23 mouse cellular contexts compared by ENCODE assay signal in the genomic region with DNA sequence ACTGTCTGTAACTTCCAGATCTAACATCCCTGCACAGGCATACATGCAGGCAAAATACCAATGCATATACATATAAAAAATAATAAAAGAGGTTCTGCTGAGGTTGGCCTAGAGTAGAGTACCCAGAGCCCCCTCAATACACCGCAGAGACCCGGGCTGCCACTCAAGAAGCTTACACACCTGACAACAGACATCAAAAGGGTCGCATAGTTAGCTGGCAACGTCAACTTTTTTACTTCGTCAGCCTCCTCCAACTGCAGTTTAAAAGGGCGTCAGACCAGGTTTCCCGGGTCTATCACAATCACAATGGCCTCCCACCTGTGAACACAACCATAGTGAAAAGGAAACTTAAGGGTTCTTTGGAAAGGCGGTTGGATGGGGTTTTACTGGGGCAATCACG. TPM values are rescaled to one million over a fixed set of nuclear protein-coding genes. Genes with fewer than 3 reads are reported as not detected.
A peak's percentile ranks its signal among the peaks of the same experiment; 100 is the strongest.
DNase-seq lines count a peak whose midpoint lies in the region; ATAC-seq and TF ChIP-seq lines count a peak whose summit lies in the region.
"Had no signal": no experiment of that assay in that cellular context is flagged by ENCODE, and none has a peak within 500 bp of the region (broad histone marks: within the 10 kb centered on the region; RNA-seq: fewer than 3 reads in every experiment).

No protein-coding gene starts in this region.

- H3K4me3 ChIP-seq in gastrocnemius, adult 2 months: no peak overlapping the region
- H3K4me3 ChIP-seq in thymus, adult 2 months (ENCODE audit: control insufficient read depth, insufficient read depth, low read length): no peak overlapping the region
- H3K4me3 ChIP-seq in lung, postnatal 0 days (ENCODE audit: low read depth, low read length): no peak overlapping the region
- no peak overlapping the region for H3K4me3 ChIP-seq in midbrain, postnatal 0 days (ENCODE audit: low read depth, low read length)
- H3K4me3 ChIP-seq: embryonic facial prominence, embryonic 10.5 days; heart, embryonic 13.5 days; hindbrain, embryonic 12.5 days had no signal

- no peak for TF ChIP-seq CTCF in gastrocnemius, adult 2 months (IDR thresholded peaks at IDR 0.05)
- TF ChIP-seq CTCF in thymus, adult 2 months (IDR thresholded peaks at IDR 0.05; ENCODE audit: borderline replicate concordance, control insufficient read depth, extremely low read depth, insufficient read depth, low read length, poor library complexity): no peak
- TF ChIP-seq CTCF in lung, postnatal 0 days (IDR thresholded peaks at IDR 0.05): no peak
- no peak for TF ChIP-seq CTCF in midbrain, postnatal 0 days (IDR thresholded peaks at IDR 0.05)

- TF ChIP-seq POLR2A in thymus, adult 2 months (IDR thresholded peaks at IDR 0.05; ENCODE audit: control insufficient read depth, extremely low read depth, insufficient read depth, low read length, poor library complexity): no peak

- no peak overlapping the region for H3K9ac ChIP-seq in lung, postnatal 0 days (replicated peaks; ENCODE audit: low read depth)
- H3K9ac ChIP-seq in midbrain, postnatal 0 days (replicated peaks; ENCODE audit: low read length, poor library complexity, severe bottlenecking): no peak overlapping the region
- H3K9ac ChIP-seq: heart, embryonic 13.5 days; hindbrain, embryonic 12.5 days had no signal

- TF ChIP-seq EP300 in lung, postnatal 0 days (IDR thresholded peaks at IDR 0.05): no peak

- intact Hi-C loops in gastrocnemius, adult 2 months (cut with DNase I): no loop called here

- peak overlapping the region; percentile 87 for H3K27ac ChIP-seq in gastrocnemius, adult 2 months
- no peak overlapping the region for H3K27ac ChIP-seq in thymus, adult 2 months (ENCODE audit: control insufficient read depth, insufficient read depth, low read length)
- H3K27ac ChIP-seq in lung, postnatal 0 days (ENCODE audit: low read length): no peak overlapping the region
- H3K27ac ChIP-seq in midbrain, postnatal 0 days (ENCODE audit: low read depth, low read length): no peak overlapping the region
- H3K27ac ChIP-seq: embryonic facial prominence, embryonic 10.5 days; heart, embryonic 13.5 days; hindbrain, embryonic 12.5 days had no signal

- 78% methylated on average over 9 of the region's 9 CpGs for WGBS in thymus, adult 2 months
- 72% methylated on average over 9 of the region's 9 CpGs for WGBS in lung, postnatal 0 days
- WGBS in midbrain, postnatal 0 days: 86% methylated on average over 9 of the region's 9 CpGs

- H3K4me1 ChIP-seq in thymus, adult 2 months (replicated peaks; ENCODE audit: control insufficient read depth, insufficient read depth, low read length): peaks cover 33% of the 10 kb centered on the region
- H3K4me1 ChIP-seq in lung, postnatal 0 days (ENCODE audit: insufficient read depth, low read depth, low read length): peaks cover 4% of the 10 kb centered on the region; the same call in 1 of the 2 replicates
- H3K4me1 ChIP-seq in midbrain, postnatal 0 days (ENCODE audit: insufficient read depth, low read length): no peaks in the 10 kb centered on the region
- H3K4me1 ChIP-seq: embryonic facial prominence, embryonic 10.5 days; hindbrain, embryonic 12.5 days had no signal

- no peaks in the 10 kb centered on the region; the same call in 1 of the 2 replicates for H3K36me3 ChIP-seq in thymus, adult 2 months (ENCODE audit: control insufficient read depth, insufficient read depth, low read length)
- 0 out of 2 replicates have a peak, but pooled peaks cover 3% of the 10 kb centered on the region for H3K36me3 ChIP-seq in lung, postnatal 0 days (ENCODE audit: insufficient read depth, low read length)
- peaks cover 21% of the 10 kb centered on the region for H3K36me3 ChIP-seq in midbrain, postnatal 0 days (ENCODE audit: insufficient read depth, low read length)
- H3K36me3 ChIP-seq: G1E had no signal

- no peak overlapping the region for H3K4me2 ChIP-seq in lung, postnatal 0 days (replicated peaks; ENCODE audit: low read depth, low read length)
- H3K4me2 ChIP-seq in midbrain, postnatal 0 days (ENCODE audit: low read depth, low read length, poor library complexity, severe bottlenecking): no peak overlapping the region
- H3K4me2 ChIP-seq: heart, embryonic 13.5 days; hindbrain, embryonic 12.5 days had no signal

- peak; percentile 7 for DNase-seq in gastrocnemius, adult 2 months
- no peak for DNase-seq in gastrocnemius, postnatal 10 days
- DNase-seq in thymus, adult 2 months: peak; percentile 42
- peak; percentile 54 for DNase-seq in thymus, postnatal 25 days
- no peak for DNase-seq in frontal cortex, postnatal 10 days (ENCODE audit: low spot score in 2 of 2)
- no peak for DNase-seq in lung, postnatal 0 days (ENCODE audit: low spot score)
- DNase-seq in midbrain, postnatal 0 days (ENCODE audit: low spot score): no peak
- DNase-seq: adrenal gland, adult 8-10 months; adrenal gland, postnatal 36 days; cerebellum, adult 2 months; cerebellum, postnatal 10 days; heart, postnatal 4 days had no signal

- ATAC-seq in lung, postnatal 0 days: no peak
- ATAC-seq in midbrain, postnatal 0 days (ENCODE audit: low FRiP score): no peak
- ATAC-seq: forebrain, embryonic 14.5 days; hindbrain, embryonic 16.5 days had no signal

- H3K27me3 ChIP-seq in thymus, adult 2 months (ENCODE audit: control insufficient read depth, insufficient read depth, low read length): no peaks in the 10 kb centered on the region
- no peaks in the 10 kb centered on the region for H3K27me3 ChIP-seq in lung, postnatal 0 days (replicated peaks; ENCODE audit: insufficient read depth, low read length)
- H3K27me3 ChIP-seq in midbrain, postnatal 0 days (ENCODE audit: insufficient read depth, low read length): no peaks in the 10 kb centered on the region
- H3K27me3 ChIP-seq: heart, embryonic 13.5 days; hindbrain, embryonic 12.5 days had no signal

- no peaks in the 10 kb centered on the region for H3K9me3 ChIP-seq in lung, postnatal 0 days (ENCODE audit: low read length)
- H3K9me3 ChIP-seq in midbrain, postnatal 0 days (ENCODE audit: low read length): no peaks in the 10 kb centered on the region
- H3K9me3 ChIP-seq: embryonic facial prominence, embryonic 10.5 days; G1E; heart, embryonic 13.5 days; hindbrain, embryonic 12.5 days had no signal

RNA-seq across cellular contexts. Expression of a gene that starts 2.4 kb away (rescaled TPM):
- total RNA-seq in gastrocnemius, adult 2 months (2021): not detected
- total RNA-seq in gastrocnemius, postnatal 10 days (2021): under 1 TPM in 1 of 2 experiments, not detected in 1; 0.36 TPM
- 82.1 and 85.2 TPM in 2 replicates for polyA plus RNA-seq in thymus, adult 2 months (2012; rRNA removed)
- 1.6 and 1.9 TPM in 2 replicates for polyA plus RNA-seq in lung, postnatal 0 days (2015; fragmentation: Nextera tagmentation; extraction: Ambion mirVana)
- total RNA-seq in midbrain, postnatal 0 days (2014; rRNA removed): not detected in 2 replicates
- polyA plus RNA-seq in midbrain, postnatal 0 days (2015; fragmentation: Nextera tagmentation; extraction: Ambion mirVana): 1.5 and 2.2 TPM in 2 replicates
- total RNA-seq: gastrocnemius, postnatal 25 days had no signal
- polyA plus RNA-seq: G1E had no signal

RNA-seq across cellular contexts. Expression of a gene that starts 9.9 kb away (rescaled TPM):
- 1 to 10 TPM in 1 of 2 experiments, under 1 TPM in 1; 0.75 to 2.1 TPM for total RNA-seq in gastrocnemius, adult 2 months (2021)
- total RNA-seq in gastrocnemius, postnatal 10 days (2021): under 1 TPM; 0.31 to 0.93 TPM
- polyA plus RNA-seq in thymus, adult 2 months (2012; rRNA removed): 68.9 and 81.3 TPM in 2 replicates
- 4.9 and 5.2 TPM in 2 replicates for polyA plus RNA-seq in lung, postnatal 0 days (2015; fragmentation: Nextera tagmentation; extraction: Ambion mirVana)
- 0.66 and 1.4 TPM in 2 replicates for total RNA-seq in midbrain, postnatal 0 days (2014; rRNA removed)
- 0.54 and 0.78 TPM in 2 replicates for polyA plus RNA-seq in midbrain, postnatal 0 days (2015; fragmentation: Nextera tagmentation; extraction: Ambion mirVana)
- total RNA-seq: heart, adult 8-10 months had no signal
- polyA plus RNA-seq: hindbrain, embryonic 16.5 days had no signal

RNA-seq across cellular contexts. Expression of a gene that starts 30.8 kb away (rescaled TPM):
- total RNA-seq in gastrocnemius, adult 2 months (2021): 10 to 100 TPM; 75.7 to 81.5 TPM
- total RNA-seq in gastrocnemius, postnatal 10 days (2021): 10 to 100 TPM; 87.9 to 96.0 TPM
- 65.6 and 68.4 TPM in 2 replicates for polyA plus RNA-seq in thymus, adult 2 months (2012; rRNA removed)
- polyA plus RNA-seq in lung, postnatal 0 days (2015; fragmentation: Nextera tagmentation; extraction: Ambion mirVana): 155 and 166 TPM in 2 replicates
- 84.8 and 105 TPM in 2 replicates for total RNA-seq in midbrain, postnatal 0 days (2014; rRNA removed)
- 111 and 112 TPM in 2 replicates for polyA plus RNA-seq in midbrain, postnatal 0 days (2015; fragmentation: Nextera tagmentation; extraction: Ambion mirVana)

RNA-seq across cellular contexts. Expression of a gene that starts 31.1 kb away (rescaled TPM):
- total RNA-seq in gastrocnemius, adult 2 months (2021): 1 to 10 TPM in 1 of 2 experiments, under 1 TPM in 1; 0.92 to 2.0 TPM
- total RNA-seq in gastrocnemius, postnatal 10 days (2021): 1 to 10 TPM; 3.1 to 3.8 TPM
- 9.5 and 10.8 TPM in 2 replicates for polyA plus RNA-seq in thymus, adult 2 months (2012; rRNA removed)
- polyA plus RNA-seq in lung, postnatal 0 days (2015; fragmentation: Nextera tagmentation; extraction: Ambion mirVana): 6.8 TPM in 2 replicates
- 52.5 and 57.2 TPM in 2 replicates for total RNA-seq in midbrain, postnatal 0 days (2014; rRNA removed)
- polyA plus RNA-seq in midbrain, postnatal 0 days (2015; fragmentation: Nextera tagmentation; extraction: Ambion mirVana): 31.1 and 32.2 TPM in 2 replicates

RNA-seq across cellular contexts. Expression of a gene that starts 35.7 kb away (rescaled TPM):
- not detected for total RNA-seq in gastrocnemius, adult 2 months (2021)
- not detected for total RNA-seq in gastrocnemius, postnatal 10 days (2021)
- 2.4 and 3.5 TPM in 2 replicates for polyA plus RNA-seq in thymus, adult 2 months (2012; rRNA removed)
- polyA plus RNA-seq in lung, postnatal 0 days (2015; fragmentation: Nextera tagmentation; extraction: Ambion mirVana): 2.1 and 2.5 TPM in 2 replicates
- 1.9 TPM in 1 of 2 replicates, not detected in the other for total RNA-seq in midbrain, postnatal 0 days (2014; rRNA removed)
- not detected in 2 replicates for polyA plus RNA-seq in midbrain, postnatal 0 days (2015; fragmentation: Nextera tagmentation; extraction: Ambion mirVana)
- total RNA-seq: gastrocnemius, postnatal 25 days; granulocyte monocyte progenitor cell, adult 5-6 weeks had no signal
- polyA plus RNA-seq: C2C12; forebrain, embryonic 14.5 days; G1E; heart, postnatal 0 days; hindbrain, embryonic 16.5 days had no signal

Comparison
In these comparisons a context has a peak if more than half of its experiments do, and no peak if none do; other contexts are left out.
1. DNase-seq: peak in gastrocnemius, adult 2 months (single experiment), thymus, adult 2 months (single experiment) and thymus, postnatal 25 days (single experiment); none in gastrocnemius, postnatal 10 days (single experiment), frontal cortex, postnatal 10 days (0 of 2), lung, postnatal 0 days (single experiment) and midbrain, postnatal 0 days (single experiment).